Mouse (Mus musculus) thymus, adult 2 months (tissue): Measurements from ENCODE around the gene Gm45902.

Experiments used
- CTCF ChIP-seq: fragments of 200-500 bp; IDR thresholded peaks from 2 replicates; pipeline ENCODE4 v1.5.1; 2012; ENCODE audit warnings: mild to moderate bottlenecking, control low read depth, low read length, moderate library complexity, borderline replicate concordance; ENCODE audit not compliant: control insufficient read depth, poor library complexity, insufficient read depth; ENCODE audit errors: extremely low read depth
- POLR2A ChIP-seq: fragments of 200-500 bp; IDR thresholded peaks from 2 replicates; pipeline ENCODE4 v1.6.1; 2012; ENCODE audit warnings: mild to moderate bottlenecking, low read length, control low read depth, moderate library complexity; ENCODE audit not compliant: control insufficient read depth, poor library complexity, insufficient read depth; ENCODE audit errors: extremely low read depth

DNA sequence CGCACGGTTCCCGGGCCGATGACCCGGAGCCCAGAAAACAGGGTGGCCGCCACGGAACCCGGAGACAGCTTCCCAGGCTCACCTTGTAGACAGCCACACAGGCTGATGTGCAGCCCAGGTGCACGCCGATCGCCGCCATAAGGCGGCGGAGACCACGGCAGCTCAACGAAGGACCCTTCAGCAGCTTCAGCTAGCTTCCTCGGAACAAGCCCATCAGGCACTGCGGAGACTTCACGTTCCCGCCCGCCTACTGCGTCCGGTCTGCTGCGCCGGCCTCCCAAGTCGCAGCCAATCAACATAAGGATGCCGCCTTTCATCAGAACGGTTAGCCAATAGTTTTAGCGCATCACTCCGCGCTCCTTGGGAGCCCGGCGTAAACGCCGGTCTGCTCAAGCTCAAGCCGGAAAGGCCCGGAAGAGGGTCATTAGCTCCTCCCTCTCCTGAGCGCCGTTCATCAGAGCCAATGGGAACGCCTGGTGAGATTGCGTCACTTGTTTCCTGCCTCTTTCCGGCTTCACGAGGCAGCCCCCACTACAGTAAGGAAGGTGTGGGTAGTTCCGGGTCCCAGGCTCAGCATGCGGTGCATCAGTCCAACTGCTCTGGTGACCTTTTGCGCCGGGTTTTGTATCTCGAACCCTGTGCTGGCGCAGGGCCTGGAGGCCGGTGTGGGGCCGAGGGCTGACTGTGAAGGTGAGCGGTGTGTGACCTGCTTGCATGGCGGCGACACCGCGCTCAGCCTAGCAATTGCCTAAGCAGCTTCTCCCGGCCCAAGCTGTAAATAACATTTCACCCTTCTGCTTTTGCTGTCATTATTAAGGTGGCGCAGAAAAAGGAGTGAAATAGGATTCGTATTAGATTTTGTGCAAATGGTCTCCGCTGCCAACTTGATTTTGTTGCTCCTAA is at the start of gene Gm45902, which contains the start of the genes Hspa14 and Cdnf:
- peak; percentile 93 for TF ChIP-seq POLR2A
- TF ChIP-seq CTCF: no peak; the same call in none of the 2 replicates
